Mouse (Mus musculus) cortical plate, adult 2 months (tissue): ENCODE results near the gene Fbxl5.

Source experiments
- CTCF ChIP-seq: fragments of 200-500 bp; IDR thresholded peaks from 2 replicates; pipeline ENCODE4 v1.5.1; 2011; ENCODE audit warnings: mild to moderate bottlenecking, control low read depth, low read length; ENCODE audit not compliant: insufficient read depth; ENCODE audit errors: extremely low read depth
- POLR2A ChIP-seq: fragments of 200-500 bp; IDR thresholded peaks from 2 replicates; pipeline ENCODE4 v1.6.1; 2011; ENCODE audit warnings: mild to moderate bottlenecking, low read length, control low read depth; ENCODE audit not compliant: insufficient read depth; ENCODE audit errors: extremely low read depth

- TF ChIP-seq POLR2A (no peak), CTCF (no peak)
These were observed 20.7 kb downstream of the Fbxl5 start for GRCm38 (mm10) chr5:43800700-43801099.
